Mouse (Mus musculus): ENCODE measurements around the gene Stra6. TPM values are rescaled to one million over a fixed set of nuclear protein-coding genes. Genes with fewer than 3 reads are reported as not detected.

The Stra6 gene
- polyA plus RNA-seq, 1 experiment from 2014 or later, result 21.8 TPM

DNA sequence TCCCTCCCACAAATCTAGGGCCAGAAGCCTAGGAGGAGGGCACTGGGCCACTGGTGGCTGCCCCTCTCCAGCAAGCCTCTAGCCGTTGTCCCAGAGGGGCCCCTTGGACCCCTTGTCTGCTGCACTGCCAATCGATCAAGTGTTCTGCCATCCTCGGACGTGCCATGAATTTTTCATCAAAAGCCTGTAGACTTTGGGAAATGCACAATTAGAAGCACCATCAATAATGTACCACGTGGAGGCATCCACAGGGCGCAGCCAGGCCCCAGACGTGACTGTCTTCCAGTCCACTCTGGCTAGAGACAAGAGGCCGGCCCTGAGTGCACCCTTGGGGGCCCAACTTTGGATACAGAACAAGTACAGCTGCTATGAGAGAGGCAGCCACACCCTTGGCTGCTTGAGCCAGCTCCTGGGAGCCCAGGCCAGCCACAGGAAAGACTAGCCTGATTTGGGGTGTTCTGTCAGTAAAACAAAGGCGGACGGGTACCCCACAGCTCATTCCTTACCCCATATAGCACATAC lies 20.0 kb upstream of the Stra6 start:
- Histone ChIP-seq H3K9me3 (ENCODE audit: control insufficient read depth, low read length) (no peaks in the 10 kb centered on the region), H3K4me3 (ENCODE audit: low read depth, low read length) (no peak overlapping the region), H3K27ac (ENCODE audit: low read depth, low read length) (peak overlapping the region; percentile 85; the same call in 1 of the 2 replicates), H3K36me3 (ENCODE audit: control insufficient read depth, insufficient read depth, low read length) (no peaks in the 10 kb centered on the region), H3K4me1 (replicated peaks; ENCODE audit: control insufficient read depth, insufficient read depth, low read length) (peaks cover 80% of the 10 kb centered on the region), H3K27me3 (ENCODE audit: control insufficient read depth, insufficient read depth, low read length) (peaks cover 3% of the 10 kb centered on the region; the same call in 1 of the 2 replicates), H3K4me2 (ENCODE audit: low read depth, low read length, severe bottlenecking) (no peak overlapping the region), H3K9ac (ENCODE audit: low read length) (no peak overlapping the region)
- WGBS, result 86% methylated on average over 10 of the region's 10 CpGs
- ATAC-seq (replicated peaks; ENCODE audit: low FRiP score) (no peak), DNase-seq (ENCODE audit: low spot score) (no peak)

DNA sequence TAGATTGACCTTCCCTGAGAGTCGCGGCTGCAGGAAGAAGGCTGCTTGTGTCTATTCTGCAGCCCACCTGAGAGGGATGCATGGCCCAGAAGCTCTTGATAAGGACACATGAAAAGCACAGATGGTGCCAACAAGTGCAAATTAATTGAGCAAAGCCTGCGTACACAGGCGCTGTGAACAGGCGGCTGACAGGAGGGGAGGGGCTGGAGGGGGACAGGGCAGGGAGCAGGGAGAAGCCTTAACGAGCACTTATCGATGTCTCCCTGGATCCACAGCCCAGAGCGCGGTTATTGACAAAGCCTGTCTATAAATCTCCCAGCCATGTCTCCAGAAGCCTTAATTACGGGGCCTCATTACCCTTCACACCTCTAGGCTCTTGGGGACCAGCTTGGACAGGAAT lies 18.8 kb upstream of the Stra6 start:
- DNase-seq (ENCODE audit: low spot score) (peak; percentile 77), ATAC-seq (replicated peaks; ENCODE audit: low FRiP score) (0 out of 2 replicates have a peak, but pooled peaks have one; percentile 10)
- Histone ChIP-seq H3K4me2 (ENCODE audit: low read depth, low read length, severe bottlenecking) (no peak overlapping the region), H3K4me1 (replicated peaks; ENCODE audit: control insufficient read depth, insufficient read depth, low read length) (peaks cover 83% of the 10 kb centered on the region), H3K9me3 (ENCODE audit: control insufficient read depth, low read length) (no peaks in the 10 kb centered on the region), H3K4me3 (ENCODE audit: low read depth, low read length) (no peak overlapping the region), H3K27me3 (ENCODE audit: control insufficient read depth, insufficient read depth, low read length) (peaks cover 3% of the 10 kb centered on the region; the same call in 1 of the 2 replicates), H3K9ac (ENCODE audit: low read length) (no peak overlapping the region), H3K36me3 (ENCODE audit: control insufficient read depth, insufficient read depth, low read length) (no peaks in the 10 kb centered on the region), H3K27ac (ENCODE audit: low read depth, low read length) (peak overlapping the region; percentile 85)
- WGBS, result 9% methylated on average over 10 of the region's 10 CpGs

DNA sequence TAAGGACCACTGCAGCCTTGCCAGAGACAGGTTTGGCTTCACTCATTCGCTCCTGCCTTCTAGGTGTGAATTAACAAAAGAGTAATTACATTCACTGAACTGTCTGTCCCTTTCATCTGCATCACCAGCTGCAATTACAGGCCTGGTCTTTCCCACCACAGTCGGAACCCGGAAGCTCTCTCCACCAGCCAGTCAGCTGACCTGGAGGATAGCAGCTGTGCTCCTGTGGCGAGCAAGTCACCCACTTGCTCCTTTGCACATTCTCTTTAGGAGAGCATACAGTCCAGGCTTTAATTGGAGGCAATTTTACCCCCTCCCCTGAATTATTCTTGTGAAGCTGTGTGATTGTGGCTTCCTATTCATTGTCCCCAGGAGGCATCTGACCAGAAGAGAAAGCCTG lies 17.9 kb upstream of the Stra6 start:
- ATAC-seq (replicated peaks; ENCODE audit: low FRiP score) (no peak), DNase-seq (ENCODE audit: low spot score) (no peak)
- no peak overlapping the region for H3K9ac ChIP-seq (ENCODE audit: low read length)
- no peak overlapping the region for H3K4me3 ChIP-seq (ENCODE audit: low read depth, low read length)
- peak overlapping the region; percentile 85 for H3K27ac ChIP-seq (ENCODE audit: low read depth, low read length)
- H3K36me3 ChIP-seq (ENCODE audit: control insufficient read depth, insufficient read depth, low read length), result no peaks in the 10 kb centered on the region
- WGBS, result 16% methylated on average over 4 of the region's 4 CpGs
- H3K9me3 ChIP-seq (ENCODE audit: control insufficient read depth, low read length), result no peaks in the 10 kb centered on the region
- H3K27me3 ChIP-seq (ENCODE audit: control insufficient read depth, insufficient read depth, low read length), result peaks cover 9% of the 10 kb centered on the region; the same call in 1 of the 2 replicates
- peaks cover 79% of the 10 kb centered on the region for H3K4me1 ChIP-seq (replicated peaks; ENCODE audit: control insufficient read depth, insufficient read depth, low read length)
- no peak overlapping the region for H3K4me2 ChIP-seq (ENCODE audit: low read depth, low read length, severe bottlenecking)

DNA sequence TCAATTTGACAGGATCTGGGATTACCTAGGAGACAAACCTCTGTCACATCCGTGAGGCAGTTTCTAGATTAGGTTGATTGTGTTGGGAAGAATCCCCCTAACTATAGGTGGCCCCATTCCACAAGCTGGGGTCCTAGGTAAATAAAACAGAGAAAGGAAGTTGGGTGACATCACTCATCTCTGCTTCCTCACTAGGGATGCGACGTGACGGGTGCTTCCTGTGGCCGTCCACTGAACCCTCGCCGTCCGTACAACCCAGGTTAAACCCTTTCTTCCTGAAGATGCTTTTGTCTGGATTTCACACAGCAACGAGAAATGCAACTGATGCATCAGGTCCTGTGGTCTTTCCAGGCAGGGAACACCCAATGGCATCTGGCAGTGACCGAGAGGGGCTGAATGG lies 16.5 kb upstream of the Stra6 start:
- no peak overlapping the region for H3K4me2 ChIP-seq (ENCODE audit: low read depth, low read length, severe bottlenecking)
- no peak overlapping the region for H3K4me3 ChIP-seq (ENCODE audit: low read depth, low read length)
- H3K9ac ChIP-seq (ENCODE audit: low read length), result no peak overlapping the region
- H3K27ac ChIP-seq (ENCODE audit: low read depth, low read length), result peak overlapping the region; percentile 93
- H3K36me3 ChIP-seq (ENCODE audit: control insufficient read depth, insufficient read depth, low read length), result no peaks in the 10 kb centered on the region
- DNase-seq (ENCODE audit: low spot score) (no peak), ATAC-seq (replicated peaks; ENCODE audit: low FRiP score) (no peak)
- no peaks in the 10 kb centered on the region for H3K9me3 ChIP-seq (ENCODE audit: control insufficient read depth, low read length)
- peaks cover 12% of the 10 kb centered on the region; the same call in 1 of the 2 replicates for H3K27me3 ChIP-seq (ENCODE audit: control insufficient read depth, insufficient read depth, low read length)
- WGBS, result 86% methylated on average over 10 of the region's 10 CpGs
- H3K4me1 ChIP-seq (replicated peaks; ENCODE audit: control insufficient read depth, insufficient read depth, low read length), result peaks cover 69% of the 10 kb centered on the region

DNA sequence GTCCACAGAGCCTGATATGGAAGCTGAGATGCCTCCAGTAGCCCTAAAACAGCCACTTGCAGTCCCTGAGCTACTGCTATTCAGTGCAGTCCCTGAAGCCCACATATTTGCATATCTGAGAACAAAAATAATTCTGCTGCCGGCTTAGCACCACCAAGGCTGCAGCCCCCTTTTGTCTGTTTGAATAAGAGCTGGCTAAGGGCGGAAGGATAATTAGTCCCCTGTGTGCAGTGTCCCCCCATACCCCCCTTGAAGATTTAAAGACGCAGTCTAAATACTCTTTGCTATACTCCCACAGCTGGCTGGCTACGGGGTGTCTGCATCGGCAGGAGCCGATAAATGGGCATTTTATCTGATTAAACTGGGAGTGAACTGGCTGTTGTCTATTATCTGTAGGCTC lies 15.0 kb upstream of the Stra6 start:
- peaks cover 12% of the 10 kb centered on the region; the same call in 1 of the 2 replicates for H3K27me3 ChIP-seq (ENCODE audit: control insufficient read depth, insufficient read depth, low read length)
- no peaks in the 10 kb centered on the region for H3K36me3 ChIP-seq (ENCODE audit: control insufficient read depth, insufficient read depth, low read length)
- no peaks in the 10 kb centered on the region for H3K9me3 ChIP-seq (ENCODE audit: control insufficient read depth, low read length)
- peak overlapping the region; percentile 93 for H3K27ac ChIP-seq (ENCODE audit: low read depth, low read length)
- peak overlapping the region; percentile 45; the same call in 1 of the 2 replicates for H3K9ac ChIP-seq (ENCODE audit: low read length)
- DNase-seq (ENCODE audit: low spot score) (peak; percentile 76), ATAC-seq (replicated peaks; ENCODE audit: low FRiP score) (peak; percentile 77)
- H3K4me2 ChIP-seq (ENCODE audit: low read depth, low read length, severe bottlenecking), result peak overlapping the region; percentile 29; the same call in 1 of the 2 replicates
- H3K4me1 ChIP-seq (replicated peaks; ENCODE audit: control insufficient read depth, insufficient read depth, low read length), result peaks cover 64% of the 10 kb centered on the region
- 6% methylated on average over 6 of the region's 6 CpGs for WGBS
- no peak overlapping the region for H3K4me3 ChIP-seq (ENCODE audit: low read depth, low read length)

DNA sequence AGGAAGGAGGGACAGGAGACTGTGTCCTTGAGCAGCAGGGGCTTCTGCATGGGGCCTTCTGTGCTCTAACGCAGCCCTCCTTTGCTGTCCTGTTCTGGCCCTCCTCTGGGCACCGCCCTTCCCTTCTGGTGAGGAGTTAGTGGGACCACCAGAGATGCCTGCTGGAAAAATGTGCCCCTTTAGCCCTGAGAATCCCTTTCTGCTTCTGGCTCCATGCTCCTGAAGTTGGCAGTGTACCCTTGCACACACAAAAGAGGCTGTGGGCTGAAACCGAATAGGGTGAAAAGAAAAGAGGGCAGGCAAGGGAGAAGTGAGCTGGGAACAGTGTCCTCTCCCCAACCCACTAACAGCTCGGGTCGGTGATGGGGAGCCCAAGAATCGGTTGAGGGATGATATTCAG lies 14.4 kb upstream of the Stra6 start:
- no peak overlapping the region for H3K4me2 ChIP-seq (ENCODE audit: low read depth, low read length, severe bottlenecking)
- no peaks in the 10 kb centered on the region for H3K9me3 ChIP-seq (ENCODE audit: control insufficient read depth, low read length)
- no peak overlapping the region for H3K4me3 ChIP-seq (ENCODE audit: low read depth, low read length)
- H3K4me1 ChIP-seq (replicated peaks; ENCODE audit: control insufficient read depth, insufficient read depth, low read length), result peaks cover 62% of the 10 kb centered on the region
- 23% methylated on average over 6 of the region's 6 CpGs for WGBS
- peak overlapping the region; percentile 53 for H3K9ac ChIP-seq (ENCODE audit: low read length)
- peak overlapping the region; percentile 93 for H3K27ac ChIP-seq (ENCODE audit: low read depth, low read length)
- no peaks in the 10 kb centered on the region for H3K36me3 ChIP-seq (ENCODE audit: control insufficient read depth, insufficient read depth, low read length)
- H3K27me3 ChIP-seq (ENCODE audit: control insufficient read depth, insufficient read depth, low read length), result peaks cover 12% of the 10 kb centered on the region; the same call in 1 of the 2 replicates
- ATAC-seq (replicated peaks; ENCODE audit: low FRiP score) (peak; percentile 19; the same call in 1 of the 2 replicates), DNase-seq (ENCODE audit: low spot score) (no peak)

DNA sequence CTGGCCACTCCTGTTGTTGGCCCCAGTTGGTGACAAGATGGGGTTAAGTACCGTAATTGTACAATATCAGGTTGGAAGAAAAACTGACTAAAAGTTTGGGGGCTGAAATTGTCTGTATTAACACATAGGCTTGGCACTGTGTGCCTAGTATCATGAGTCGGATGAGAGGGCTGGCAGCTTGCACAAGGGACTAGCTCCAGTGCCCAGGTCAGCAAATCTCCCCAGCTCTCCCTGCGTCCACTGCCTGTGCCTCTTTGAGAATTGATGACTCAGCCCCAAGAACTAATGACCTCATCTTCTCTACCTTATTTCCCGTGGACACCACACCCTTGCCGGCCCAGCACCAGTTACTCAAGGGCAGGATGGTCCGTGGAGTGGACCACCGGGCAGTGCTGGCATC lies 13.7 kb upstream of the Stra6 start:
- Histone ChIP-seq H3K4me1 (replicated peaks; ENCODE audit: control insufficient read depth, insufficient read depth, low read length) (peaks cover 56% of the 10 kb centered on the region), H3K27ac (ENCODE audit: low read depth, low read length) (peak overlapping the region; percentile 93; the same call in 1 of the 2 replicates)
- 78% methylated on average over 7 of the region's 7 CpGs for WGBS

DNA sequence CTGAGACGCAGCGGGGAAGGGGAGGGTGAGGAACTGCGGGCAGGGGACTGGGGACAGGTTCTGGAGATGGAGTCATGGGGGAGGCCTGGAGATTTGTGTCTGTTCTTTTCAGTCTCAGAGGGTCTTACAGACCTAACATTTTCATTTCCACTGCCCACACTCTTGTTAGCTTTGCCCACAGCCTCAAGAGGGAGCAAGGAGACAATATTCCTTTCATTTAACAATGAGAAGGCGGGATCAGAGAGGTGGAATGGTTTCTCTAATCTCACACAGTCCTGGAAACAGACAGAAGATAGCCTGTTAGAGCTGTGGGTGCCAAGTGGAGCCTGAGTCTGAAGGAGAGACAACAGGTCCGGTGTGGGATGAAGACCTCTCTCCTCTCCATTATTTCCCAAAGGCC lies 11.7 kb upstream of the Stra6 start:
- Histone ChIP-seq H3K4me2 (ENCODE audit: low read depth, low read length, severe bottlenecking) (no peak overlapping the region), H3K9ac (ENCODE audit: low read length) (no peak overlapping the region), H3K27me3 (ENCODE audit: control insufficient read depth, insufficient read depth, low read length) (peaks cover 9% of the 10 kb centered on the region; the same call in 1 of the 2 replicates), H3K36me3 (ENCODE audit: control insufficient read depth, insufficient read depth, low read length) (no peaks in the 10 kb centered on the region), H3K9me3 (ENCODE audit: control insufficient read depth, low read length) (no peaks in the 10 kb centered on the region), H3K27ac (ENCODE audit: low read depth, low read length) (no peak overlapping the region), H3K4me3 (ENCODE audit: low read depth, low read length) (no peak overlapping the region), H3K4me1 (replicated peaks; ENCODE audit: control insufficient read depth, insufficient read depth, low read length) (peaks cover 44% of the 10 kb centered on the region)
- 23% methylated on average over 5 of the region's 5 CpGs for WGBS
- no peak for ATAC-seq (replicated peaks; ENCODE audit: low FRiP score)
- DNase-seq (ENCODE audit: low spot score), result no peak

More for the DNA sequence above, 13.7 kb upstream of the Stra6 start:
- no peak overlapping the region for H3K4me2 ChIP-seq (ENCODE audit: low read depth, low read length, severe bottlenecking)
- H3K9me3 ChIP-seq (ENCODE audit: control insufficient read depth, low read length), result no peaks in the 10 kb centered on the region
- H3K4me3 ChIP-seq (ENCODE audit: low read depth, low read length), result no peak overlapping the region
- no peaks in the 10 kb centered on the region for H3K36me3 ChIP-seq (ENCODE audit: control insufficient read depth, insufficient read depth, low read length)
- peaks cover 12% of the 10 kb centered on the region; the same call in 1 of the 2 replicates for H3K27me3 ChIP-seq (ENCODE audit: control insufficient read depth, insufficient read depth, low read length)
- DNase-seq (ENCODE audit: low spot score) (no peak), ATAC-seq (replicated peaks; ENCODE audit: low FRiP score) (no peak)
- peak overlapping the region; percentile 53; the same call in 1 of the 2 replicates for H3K9ac ChIP-seq (ENCODE audit: low read length)

DNA sequence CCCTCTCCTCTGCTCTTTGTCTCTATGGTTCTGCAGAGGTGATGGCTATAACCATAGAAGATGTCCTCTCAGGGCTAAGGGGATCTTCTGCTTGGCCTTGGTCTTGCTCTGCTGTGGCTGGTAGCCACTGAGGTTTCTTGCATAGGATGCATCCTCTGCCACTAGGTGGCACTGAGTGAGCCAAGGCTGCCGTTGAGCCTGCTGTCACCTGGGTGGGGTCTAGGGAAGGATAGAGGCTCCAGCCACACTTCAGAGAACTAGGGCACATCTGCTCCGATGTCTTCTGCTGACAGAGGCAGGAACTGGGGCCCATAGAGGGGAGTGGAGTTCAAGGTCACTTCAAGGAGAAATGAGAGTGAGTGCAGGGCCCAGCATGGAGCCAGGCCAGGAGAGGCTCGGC lies 10.5 kb upstream of the Stra6 start:
- Histone ChIP-seq H3K9me3 (ENCODE audit: control insufficient read depth, low read length) (no peaks in the 10 kb centered on the region), H3K27ac (ENCODE audit: low read depth, low read length) (no peak overlapping the region)
- ATAC-seq (replicated peaks; ENCODE audit: low FRiP score), result 0 out of 2 replicates have a peak, but pooled peaks have one; percentile 16

More for the DNA sequence above, 10.5 kb upstream of the Stra6 start:
- 19% methylated on average over 3 of the region's 3 CpGs for WGBS
- no peaks in the 10 kb centered on the region for H3K36me3 ChIP-seq (ENCODE audit: control insufficient read depth, insufficient read depth, low read length)
- H3K4me3 ChIP-seq (ENCODE audit: low read depth, low read length), result no peak overlapping the region
- no peak overlapping the region for H3K4me2 ChIP-seq (ENCODE audit: low read depth, low read length, severe bottlenecking)
- peak; percentile 83 for DNase-seq (ENCODE audit: low spot score)
- H3K4me1 ChIP-seq (replicated peaks; ENCODE audit: control insufficient read depth, insufficient read depth, low read length), result peaks cover 36% of the 10 kb centered on the region
- no peak overlapping the region for H3K9ac ChIP-seq (ENCODE audit: low read length)
- H3K27me3 ChIP-seq (ENCODE audit: control insufficient read depth, insufficient read depth, low read length), result peaks cover 9% of the 10 kb centered on the region; the same call in 1 of the 2 replicates
